Mouse (Mus musculus) liver, embryonic 14.5 days (tissue): ENCODE measurements at regions not wholly inside any gene's neighbourhood (a gene's known extent, or its start where the extent isn't known, plus 50 kb on each side); places are given as distances from the start of the nearest gene placed in this dataset.
A peak's percentile ranks its signal among the peaks of the same experiment; 100 is the strongest.

Experiments
- CTCF ChIP-seq: IDR thresholded peaks from 2 replicates; pipeline ENCODE4 v1.5.1; 2016; ENCODE audit warnings: antibody characterized with exemption, low read depth, control low read depth
- EP300 ChIP-seq: IDR thresholded peaks from 2 replicates; pipeline ENCODE4 v1.6.1; 2016; ENCODE audit warnings: antibody characterized with exemption, low read depth

- TF ChIP-seq EP300 (no peak), CTCF (peak; percentile 76)
Measured at GRCm38 (mm10) chr11:63404719-63405118, 275.9 kb downstream of the Pmp22 start.
